Mouse (Mus musculus) layer of hippocampus, postnatal 25 days (tissue): ENCODE data around the gene Gpr101. TPM values are rescaled to one million over a fixed set of nuclear protein-coding genes. Genes with fewer than 3 reads are reported as not detected.

ENCODE experiments used
- DNase-seq, 2 experiments: peaks; one replicate each; pipeline ENCODE4 v3.0.0; 2022; ENCODE audit warnings: mixed read lengths in 2 of 2, low spot score in 1 of 2; ENCODE audit errors: extremely low spot score in 1 of 2
- total RNA-seq, 2 experiments: library from RNA; stranded (reverse); gene quantifications; 2 replicates each; pipeline ENCODE4 v1.2.3; 2021

Gene Gpr101
- total RNA-seq: 1 to 10 TPM; 7.1 to 8.3 TPM

DNA sequence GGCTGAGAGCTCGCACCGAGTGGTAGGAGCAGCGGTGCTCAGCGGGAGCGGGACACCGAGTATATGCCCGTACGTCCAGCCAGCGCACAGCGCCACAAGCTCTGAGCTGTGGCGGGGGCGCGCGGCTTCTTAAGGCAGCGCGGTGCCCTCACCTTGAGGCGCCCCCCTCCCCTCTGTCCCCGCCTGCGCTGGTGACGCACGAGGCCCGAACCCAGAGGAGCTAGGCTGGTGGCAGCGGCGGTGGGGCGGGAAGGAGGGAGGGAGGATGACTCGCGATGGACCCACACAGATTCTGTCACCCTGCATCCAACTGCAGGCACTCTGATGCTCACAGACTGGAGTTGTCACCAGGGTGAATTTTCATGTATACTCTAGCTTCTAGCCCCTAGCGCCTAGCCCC lies at the start of gene Gpr101:
Gpr101 (minus strand) TSS at position 124 of the 400 bp plus-strand sequence.
- DNase-seq: no peak

DNA sequence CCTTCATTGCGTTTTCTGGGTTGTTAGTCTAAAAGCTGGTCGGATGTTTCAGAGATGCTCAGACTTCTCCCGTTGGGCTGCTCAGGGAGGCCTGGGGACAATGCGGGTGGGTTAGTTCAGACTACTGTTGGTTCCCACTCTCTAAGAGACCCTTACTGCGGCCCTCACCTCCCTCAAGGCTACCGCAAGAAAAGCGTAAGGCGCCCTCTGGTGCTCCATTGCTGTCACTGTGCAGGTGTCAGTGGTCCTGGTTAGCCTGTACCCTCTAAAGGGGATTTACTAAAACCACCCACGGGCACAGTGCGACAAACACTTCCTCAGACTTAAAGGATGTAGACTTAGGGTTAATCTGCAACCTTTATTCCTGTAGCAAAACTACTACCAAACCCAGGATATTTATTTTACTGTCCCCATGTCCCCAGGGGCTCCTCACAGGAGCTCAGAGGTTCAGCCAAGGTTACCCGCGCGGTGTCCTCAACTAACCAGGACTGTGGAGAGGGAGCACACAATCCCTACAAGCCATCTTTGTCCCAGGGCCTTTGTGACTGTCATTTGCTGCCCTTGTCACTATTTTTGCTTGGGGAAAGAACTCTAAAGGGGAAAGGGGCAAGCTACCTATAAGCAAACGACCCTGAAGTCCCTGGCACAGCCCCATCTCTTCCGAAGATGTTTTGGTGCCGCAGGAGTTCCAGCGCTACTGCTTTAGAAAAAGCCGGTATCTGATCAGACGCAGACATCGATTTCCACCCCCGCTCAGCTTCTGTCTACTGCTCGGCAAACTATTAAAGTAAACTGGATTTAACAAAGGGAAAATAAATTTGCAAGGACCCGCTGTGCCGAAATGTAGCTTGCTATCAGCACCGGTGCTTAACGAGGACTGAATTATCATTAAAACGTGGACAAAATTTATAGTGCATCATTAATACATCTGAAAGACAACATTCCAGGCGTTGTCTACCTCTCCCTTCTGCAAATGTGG lies 17.8 kb upstream of the Gpr101 start:
- DNase-seq: peak in 1 of 2 experiments; percentile 7

- DNase-seq: no peak
Measured at GRCm38 (mm10) chrX:57506247-57506646, 2.7 kb upstream of the Gpr101 start.

Other genes starting within 250 kb of the Gpr101 start
- gene Arhgef6, start 165.0 kb downstream of the Gpr101 start, total RNA-seq: 10 to 100 TPM; 29.4 to 37.2 TPM
- gene Rbmx, start 110.7 kb downstream of the Gpr101 start, total RNA-seq: 10 to 100 TPM; 55.0 to 68.0 TPM
- gene Gm364, start 94.6 kb downstream of the Gpr101 start, total RNA-seq: not detected